Mouse (Mus musculus) frontal cortex, postnatal 14 days (tissue): Measurements from ENCODE around the gene Polr1d.

Source experiments
- DNase-seq, 2 experiments: peaks; one replicate each; pipeline ENCODE4 v3.0.0; 2022; ENCODE audit warnings: low spot score in 2 of 2

Gene Polr1d

DNA sequence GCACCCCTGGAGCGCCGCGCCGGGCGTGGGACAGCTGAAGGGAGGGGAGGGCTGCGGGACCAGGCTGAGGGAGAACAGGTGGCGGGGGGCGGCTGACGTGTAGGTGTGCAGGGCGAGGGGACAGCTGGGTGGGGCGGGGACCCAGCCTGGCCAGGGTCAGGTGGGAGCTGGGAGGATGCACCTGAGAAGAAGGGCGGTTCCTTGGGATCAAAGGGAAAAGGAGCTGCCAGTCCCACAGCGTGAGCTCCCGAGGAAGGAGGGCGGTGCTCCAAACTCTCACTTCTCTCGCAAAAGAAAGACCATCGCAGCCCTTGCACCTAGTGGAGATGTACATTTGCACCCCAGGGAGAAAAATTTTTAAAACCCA lies at the start of gene Polr1d:
Gene Polr1d, plus strand, starts transcription at position 252 of the 367 bp plus-strand sequence.
- no peak for DNase-seq

DNA sequence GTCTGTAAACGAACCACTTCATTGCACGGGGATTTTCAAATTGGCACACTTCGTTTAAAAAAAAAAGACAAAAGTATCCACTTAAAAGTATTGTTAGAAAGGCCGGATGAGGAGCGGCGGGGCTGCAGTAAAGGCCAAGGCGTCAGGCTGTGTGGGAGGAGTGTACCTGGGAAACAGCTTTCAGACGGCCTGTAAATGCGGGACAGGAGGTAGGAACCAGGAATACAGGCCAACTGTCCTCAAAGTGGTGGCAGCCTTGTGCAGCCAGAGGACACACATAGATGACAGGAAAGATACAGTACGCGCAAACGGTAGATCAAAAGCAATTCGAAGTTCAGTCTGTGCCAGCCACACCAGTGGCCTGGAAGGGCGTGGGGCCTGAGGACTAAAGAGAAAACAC lies 45.6 kb upstream of the Polr1d start:
- DNase-seq, result no peak

DNA sequence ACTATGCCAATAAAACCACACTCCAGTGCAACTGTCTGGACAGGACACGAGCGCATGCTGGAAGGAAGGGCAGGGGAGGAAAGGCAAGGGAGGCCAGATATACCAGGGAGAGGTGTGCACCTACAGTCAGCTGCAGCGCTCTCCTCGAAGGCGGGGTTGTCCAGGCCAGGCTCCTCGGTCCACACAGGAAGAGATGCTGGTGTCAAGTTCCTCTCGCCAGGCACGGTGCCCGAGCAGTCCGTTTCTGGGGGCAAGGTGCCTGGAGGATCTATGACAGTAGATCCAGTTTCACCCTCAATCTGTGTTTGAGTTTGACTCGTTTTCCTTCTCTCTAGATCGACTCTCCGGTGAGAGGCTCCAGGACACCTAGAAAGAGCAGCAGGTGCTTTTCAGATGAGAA lies 43.7 kb upstream of the Polr1d start:
- no peak for DNase-seq

DNA sequence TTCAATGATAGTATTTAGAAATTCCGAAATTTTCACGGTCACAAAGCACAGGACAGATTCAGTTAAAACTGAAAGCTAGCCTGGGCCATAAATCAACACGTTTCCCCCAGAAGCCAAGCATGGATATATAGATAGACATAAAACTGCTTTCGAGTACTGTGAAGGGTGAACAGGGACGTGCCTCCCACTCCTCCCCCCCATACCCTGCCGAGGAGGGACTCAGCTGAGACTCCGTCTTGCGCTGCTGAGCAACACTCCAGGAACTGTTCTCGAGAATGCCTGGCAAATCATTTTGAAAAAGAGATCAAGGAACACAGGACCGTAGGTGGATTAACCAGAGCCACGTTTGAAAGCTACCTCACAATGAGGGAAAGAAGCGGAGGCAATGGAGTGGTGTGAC lies 42.6 kb upstream of the Polr1d start:
- DNase-seq, result no peak

DNA sequence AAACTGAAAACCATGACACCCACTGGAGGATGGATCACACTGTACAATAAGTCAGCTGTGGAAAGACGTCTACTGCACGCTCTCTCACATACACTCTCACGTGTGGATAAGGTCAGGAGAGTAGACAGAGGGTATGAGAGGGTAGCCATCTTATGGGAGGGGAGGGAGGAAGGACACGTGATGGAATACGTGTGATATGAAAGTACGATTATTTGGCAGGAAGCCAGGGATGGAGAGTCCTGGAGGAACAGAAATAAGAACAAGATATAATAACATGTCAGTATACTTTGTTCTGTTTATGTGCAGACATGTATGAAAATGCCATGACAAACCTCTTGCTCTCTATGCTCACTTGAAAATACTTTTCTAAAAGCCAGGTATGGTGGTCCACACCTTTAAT lies 41.5 kb upstream of the Polr1d start:
- no peak for DNase-seq

DNA sequence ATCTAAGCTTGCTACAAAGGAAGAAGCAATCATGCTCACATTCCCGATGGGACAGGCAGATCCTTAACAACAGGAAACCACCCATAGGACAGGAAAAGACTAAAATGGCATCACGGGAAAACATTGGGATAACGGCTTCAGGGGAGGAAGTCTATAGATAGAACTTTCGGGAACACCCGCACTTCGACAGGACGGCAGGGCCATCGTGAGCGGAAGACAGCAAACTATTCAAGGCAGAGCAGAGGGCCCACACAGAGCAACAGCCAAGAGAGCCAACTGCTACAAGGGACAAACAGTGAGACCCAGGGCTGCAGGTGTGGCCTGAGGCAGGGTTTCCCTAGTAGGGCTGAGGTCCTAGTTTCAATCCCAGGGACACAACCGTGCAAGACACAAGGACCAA lies 40.8 kb upstream of the Polr1d start:
- no peak for DNase-seq

DNA sequence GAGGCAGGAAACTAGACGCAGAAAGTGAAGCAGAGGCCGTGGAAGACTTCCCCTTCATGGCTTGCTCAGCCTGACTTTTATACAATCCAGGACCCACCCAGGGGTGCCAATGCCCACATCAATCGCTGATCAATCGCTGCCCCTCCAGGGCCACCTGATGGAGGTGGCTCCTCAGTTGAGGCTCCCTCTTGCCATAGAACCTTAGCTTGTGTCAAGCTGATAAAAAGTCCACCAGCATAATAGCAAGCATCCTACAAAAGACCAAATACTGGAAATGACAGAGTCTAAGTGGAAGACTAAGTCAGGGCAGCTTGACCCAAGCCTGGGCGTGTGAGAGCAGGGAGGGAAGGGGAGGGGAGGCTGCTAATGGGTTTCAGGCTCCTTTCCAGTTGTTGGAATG lies 40.2 kb upstream of the Polr1d start:
- DNase-seq, result no peak

DNA sequence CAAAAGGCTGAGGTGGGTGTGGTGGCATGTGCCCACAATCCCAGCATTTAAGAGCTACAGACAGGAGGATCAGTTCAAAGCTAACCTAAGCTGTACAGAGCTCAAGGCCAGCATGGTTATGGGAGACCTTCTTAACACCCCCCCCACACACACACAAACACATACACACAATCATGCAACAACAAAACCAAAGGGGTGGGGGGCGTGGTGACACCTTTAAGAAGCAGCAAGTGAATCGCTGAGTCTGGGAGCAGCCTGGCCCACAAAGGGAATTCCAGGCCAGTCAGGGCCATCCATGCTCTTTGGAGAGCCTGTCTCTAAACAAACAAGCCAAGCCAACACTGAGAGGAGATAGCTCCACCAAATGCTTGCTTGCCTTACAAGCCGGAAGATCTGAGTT lies 39.2 kb upstream of the Polr1d start:
- DNase-seq, result no peak

DNA sequence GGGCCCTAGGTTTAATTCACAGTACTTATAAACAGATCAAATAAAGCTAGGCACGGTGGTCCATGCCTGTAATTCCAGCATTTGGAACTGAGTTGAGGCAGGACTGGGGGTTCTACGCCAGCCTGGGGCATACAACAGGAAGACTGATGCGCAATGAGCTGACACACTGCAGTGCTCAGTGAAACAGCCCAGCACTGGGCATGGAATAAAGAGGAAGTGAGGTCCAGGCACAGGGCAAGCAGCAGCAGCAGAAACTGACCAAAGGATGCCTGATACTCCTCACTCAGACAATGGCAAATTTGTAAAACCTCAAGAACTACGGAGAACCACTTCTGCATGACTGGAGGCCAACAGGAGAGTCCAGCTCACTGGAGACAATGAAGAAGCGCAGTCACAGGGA lies 37.5 kb upstream of the Polr1d start:
- DNase-seq, result no peak

DNA sequence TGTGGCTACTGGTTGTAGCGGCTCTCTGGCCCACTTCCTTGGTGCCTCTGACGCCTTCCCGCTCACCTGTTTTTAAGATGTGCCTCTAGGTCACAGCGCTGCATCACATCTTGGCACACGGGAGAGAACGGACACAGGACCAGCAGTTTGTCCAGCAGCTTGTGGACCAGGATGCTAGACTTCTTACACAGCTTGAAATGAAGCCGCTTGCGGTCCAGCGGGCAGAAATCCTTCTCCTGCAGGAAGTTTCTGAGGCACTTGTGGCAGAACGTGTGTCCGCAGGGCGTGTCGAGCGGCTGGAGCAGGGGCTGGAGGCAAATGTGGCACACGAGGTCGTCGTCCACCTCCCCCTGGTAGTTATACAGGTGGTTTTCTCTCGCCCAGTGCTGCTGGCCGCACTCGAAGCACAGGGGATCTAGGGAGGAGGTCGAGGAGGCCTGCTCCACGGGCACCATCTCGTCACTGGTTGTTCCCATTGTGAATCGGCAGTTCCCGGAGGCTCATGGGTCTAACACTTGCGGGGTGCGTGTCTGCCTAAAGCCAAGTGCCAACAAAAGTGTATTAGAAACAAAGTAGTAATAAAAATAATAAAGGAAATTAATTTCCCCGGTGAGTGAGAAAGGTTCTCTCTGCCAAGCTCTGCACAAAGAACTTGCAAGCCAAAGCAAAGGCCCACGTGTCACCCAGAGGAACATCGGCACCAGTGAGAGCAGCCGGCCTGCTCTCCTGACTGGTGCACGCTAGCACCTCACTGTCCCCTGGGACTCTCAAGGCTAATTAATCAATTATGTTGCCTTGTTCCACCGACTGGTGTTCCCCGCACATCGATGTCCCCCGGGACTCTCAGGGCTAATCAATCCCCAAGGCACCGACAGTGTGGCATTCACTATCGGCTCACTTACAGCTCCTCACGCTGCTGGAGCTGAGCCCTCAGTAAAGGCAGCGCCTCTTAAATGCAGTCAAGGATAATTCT lies 34.6 kb upstream of the Polr1d start:
- no peak for DNase-seq

DNA sequence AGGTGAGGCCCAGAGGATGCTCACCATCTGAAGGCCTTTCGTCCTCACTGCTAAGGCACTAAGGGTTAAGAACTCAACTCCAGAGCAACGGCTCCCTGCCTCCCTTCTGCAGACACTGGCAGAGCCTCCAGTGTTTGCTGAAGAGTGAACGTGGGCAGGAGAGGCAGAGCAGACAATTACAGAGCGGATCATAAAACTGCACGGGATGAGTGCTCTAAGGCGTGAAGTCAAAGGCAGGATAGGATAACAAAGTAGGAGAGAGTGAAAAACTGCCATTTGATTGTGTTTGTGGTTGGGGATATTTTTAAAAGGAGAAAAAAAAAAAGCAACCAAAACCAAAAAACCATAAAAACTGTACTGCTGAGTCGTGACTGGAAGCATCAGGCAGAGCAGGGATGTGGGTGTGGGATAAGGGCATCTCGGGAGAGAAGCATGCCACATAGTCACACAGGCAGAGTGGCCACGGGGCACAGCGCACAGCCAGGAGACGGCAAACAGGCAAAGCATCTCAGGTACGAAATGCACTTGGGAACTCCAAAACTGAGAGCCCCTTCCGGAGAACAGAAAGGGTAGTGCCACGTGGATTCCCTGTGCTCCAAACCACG lies 33.5 kb upstream of the Polr1d start:
- DNase-seq, result no peak

DNA sequence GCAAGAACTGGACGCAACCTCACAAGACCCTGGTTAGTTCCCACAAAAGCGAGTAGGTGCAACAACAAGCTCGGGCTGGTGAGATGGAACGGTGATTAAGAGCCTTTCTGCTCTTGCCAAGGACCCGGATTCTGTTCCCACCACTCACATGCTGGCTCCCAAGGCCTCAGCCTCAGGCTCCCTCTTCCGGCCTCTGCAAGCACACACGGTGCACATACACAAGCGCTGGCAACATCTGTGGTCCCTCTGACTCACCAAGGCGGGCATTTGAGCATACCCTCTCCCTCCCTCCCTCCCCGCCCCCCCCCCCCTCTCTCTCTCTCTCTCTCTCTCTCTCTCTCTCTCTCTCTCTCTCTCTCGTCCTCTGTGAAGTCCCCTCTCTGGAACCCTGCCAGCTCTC lies 31.5 kb upstream of the Polr1d start:
- no peak for DNase-seq

DNA sequence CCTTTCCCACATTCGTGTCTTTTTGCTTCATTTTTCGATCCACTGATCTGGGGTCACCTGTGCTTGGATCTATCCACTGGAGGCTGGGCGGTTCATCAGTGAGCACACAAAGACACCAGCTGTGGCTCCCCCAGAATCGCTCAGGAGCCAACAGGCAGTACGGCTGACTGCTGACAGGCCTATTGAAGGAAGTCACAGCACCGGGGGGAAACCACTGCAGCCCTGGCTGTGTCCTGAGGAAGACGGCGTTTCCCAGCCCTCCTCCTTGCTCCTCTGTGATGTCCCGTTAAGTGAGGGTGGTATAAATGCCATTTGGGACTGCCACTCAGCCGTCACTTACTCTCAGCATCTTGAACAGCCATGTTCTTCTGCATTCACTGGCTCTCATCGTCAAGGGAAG lies 30.9 kb upstream of the Polr1d start:
- no peak for DNase-seq

DNA sequence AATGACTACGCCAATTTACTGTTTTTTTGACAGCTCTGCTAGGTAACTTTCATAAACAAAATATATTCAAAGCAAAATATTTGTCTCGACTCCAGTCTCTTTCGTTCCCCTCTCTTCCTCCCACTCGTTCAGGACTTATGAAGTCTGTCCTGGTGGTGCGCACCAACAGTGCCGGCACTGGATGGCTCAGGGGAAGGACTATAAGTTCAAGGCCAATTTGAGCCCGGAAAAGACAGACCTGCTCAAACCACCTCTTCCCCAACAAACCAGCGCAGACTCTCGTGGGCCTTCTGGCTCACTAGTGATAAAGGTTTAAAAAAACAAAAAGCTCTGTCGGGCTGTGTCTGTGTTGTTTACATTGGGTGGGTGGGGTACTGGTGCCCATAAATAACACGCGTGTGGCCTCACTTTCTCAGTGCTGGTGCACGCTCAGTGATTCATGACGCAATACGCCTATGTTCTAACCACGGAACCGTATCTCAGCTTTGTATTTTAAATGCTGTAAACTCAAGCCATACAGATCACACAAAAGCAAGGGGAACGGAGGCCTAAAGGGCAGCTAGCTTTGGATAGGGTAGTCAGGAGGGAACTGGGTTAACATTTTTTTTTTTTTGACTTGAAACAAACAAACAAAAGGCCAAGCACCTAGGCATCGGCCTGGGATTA lies 27.2 kb upstream of the Polr1d start:
- DNase-seq, result no peak

DNA sequence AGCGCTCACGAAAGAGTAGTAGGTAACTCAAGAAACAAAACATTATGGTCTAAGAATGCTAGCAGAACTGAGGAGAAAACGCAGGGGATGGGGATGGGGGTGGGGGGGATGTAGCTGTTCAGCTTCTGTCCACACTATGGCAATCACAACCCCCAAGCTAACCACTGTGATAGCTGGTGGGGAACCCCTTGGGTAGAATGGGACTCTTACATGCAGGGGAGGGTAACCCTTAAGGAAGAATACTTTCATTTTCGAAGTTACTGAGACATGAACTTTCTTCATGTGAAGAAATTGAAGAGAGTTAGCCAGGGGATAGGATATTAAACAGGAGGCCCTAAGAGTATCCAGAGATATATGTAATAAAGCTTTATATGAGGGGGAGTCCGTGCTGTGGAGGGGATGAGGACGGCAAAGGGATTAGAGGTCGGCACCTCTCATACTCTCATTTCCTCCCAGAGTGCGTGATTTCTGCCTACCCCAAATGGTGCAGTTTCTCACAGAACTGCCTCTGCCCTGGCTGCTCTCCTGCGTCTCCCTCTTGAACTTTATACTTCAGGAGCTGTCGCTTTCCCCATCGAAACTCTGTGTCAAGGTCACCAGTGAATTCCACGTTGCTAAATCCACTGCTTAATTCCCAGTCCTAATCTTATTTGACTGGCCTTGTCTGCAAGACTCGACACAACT lies 25.9 kb upstream of the Polr1d start:
- DNase-seq, result no peak

DNA sequence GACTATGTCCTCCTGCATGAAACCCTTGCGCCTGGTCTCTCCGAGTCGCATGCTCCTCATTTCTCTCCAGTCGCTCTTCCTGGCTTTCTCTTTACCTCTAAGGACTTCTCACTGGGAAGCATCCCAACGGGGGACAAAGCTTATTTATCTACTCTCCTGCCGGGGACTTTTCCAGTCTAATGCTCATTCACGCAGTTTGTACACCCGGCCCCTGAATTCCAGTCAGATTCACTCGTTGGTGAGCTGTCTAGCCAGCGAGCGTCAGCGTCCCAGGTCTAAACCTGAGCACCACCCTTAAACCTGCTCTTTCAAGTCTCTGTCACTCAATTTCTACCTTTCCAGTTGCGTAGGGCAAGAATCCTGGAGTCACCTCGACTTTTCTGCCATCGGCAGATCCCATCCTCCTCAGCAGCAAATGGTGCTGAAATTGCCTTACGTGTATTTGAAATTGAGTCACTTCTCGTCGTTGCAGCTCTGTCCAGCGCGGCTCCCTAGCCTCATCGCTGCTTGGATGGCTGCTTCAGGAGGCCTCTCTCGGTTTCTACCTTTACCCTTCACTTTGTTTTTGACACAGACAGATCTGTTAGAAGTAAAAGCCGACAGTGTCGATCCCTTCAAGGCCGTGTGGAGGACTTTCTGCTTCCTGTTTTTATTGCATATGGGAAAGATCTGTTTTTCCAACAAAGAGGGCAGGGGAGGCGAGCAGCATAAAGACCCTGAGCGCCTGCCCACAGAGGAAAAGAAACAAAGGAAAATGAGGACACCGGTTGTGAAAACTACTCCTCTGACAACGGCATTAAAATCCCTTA lies 25.1 kb upstream of the Polr1d start:
- DNase-seq, result no peak

DNA sequence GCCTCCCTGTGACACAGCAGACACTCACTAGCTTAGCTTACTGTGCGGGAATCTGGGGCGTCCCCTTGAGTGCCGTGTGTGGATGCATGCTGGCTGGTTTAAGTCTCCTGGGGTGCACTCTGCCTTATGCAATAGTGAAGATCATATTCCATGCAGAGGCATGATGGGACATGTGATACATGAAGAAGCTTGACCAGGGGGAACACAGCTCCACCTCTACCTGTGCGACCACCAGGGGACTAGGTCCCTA lies 24.6 kb upstream of the Polr1d start:
- no peak for DNase-seq

DNA sequence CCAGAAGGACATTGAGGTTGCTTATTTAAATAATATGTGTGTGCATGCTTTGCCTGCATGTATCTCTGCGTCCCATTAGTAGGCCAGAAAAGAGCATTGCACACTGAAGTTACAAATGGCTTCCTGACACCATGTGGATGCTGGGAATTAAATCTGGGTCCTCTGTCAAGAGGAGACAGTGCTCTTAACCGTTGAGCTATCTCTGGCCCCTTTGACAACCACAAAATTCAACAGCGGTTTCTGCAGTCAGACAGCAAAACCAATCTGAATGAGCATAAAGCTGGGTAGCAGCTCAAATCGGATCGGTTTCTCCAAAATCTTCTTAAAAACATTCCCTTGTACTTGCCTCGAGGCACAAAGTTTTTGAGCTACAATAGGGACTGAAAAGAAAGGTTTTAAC lies 23.8 kb upstream of the Polr1d start:
- no peak for DNase-seq

DNA sequence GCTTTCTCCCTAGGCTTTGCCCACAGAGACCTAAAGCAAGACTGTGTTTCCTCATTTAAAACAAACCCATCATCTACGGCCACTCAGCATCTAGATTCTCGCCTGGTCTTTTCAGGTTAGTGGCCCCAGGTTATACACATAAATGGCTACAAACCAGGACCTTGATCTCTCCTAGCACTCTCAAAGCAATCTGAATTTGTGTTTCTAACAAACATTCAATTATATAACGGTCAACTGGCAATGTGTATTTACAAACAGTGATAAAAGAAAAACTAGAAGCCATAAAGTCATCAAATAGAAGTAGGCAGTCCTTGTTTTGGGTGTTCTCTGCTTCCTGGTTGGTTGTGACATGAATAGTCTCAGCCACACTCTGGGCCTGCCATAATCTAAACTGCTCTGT lies 23.4 kb upstream of the Polr1d start:
- no peak for DNase-seq

DNA sequence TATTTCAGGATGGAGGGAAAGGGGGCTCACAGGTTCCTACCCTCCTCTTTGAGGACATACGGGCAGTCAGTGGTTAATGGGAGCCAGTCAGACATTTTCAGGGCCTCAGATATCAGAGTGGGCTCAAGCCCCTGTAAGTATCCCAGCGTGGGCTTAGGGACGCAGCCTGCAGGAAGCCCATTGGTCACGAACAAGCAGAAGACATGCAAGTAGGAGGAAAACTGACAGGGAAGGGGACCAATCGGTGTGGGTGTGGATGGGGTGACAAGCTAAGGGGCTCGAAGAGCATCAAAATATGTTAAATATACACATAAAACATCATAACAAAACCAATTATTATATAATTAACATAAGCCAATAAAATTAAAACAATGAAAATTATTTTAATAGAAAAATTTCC lies 22.5 kb upstream of the Polr1d start:
- DNase-seq, result no peak

DNA sequence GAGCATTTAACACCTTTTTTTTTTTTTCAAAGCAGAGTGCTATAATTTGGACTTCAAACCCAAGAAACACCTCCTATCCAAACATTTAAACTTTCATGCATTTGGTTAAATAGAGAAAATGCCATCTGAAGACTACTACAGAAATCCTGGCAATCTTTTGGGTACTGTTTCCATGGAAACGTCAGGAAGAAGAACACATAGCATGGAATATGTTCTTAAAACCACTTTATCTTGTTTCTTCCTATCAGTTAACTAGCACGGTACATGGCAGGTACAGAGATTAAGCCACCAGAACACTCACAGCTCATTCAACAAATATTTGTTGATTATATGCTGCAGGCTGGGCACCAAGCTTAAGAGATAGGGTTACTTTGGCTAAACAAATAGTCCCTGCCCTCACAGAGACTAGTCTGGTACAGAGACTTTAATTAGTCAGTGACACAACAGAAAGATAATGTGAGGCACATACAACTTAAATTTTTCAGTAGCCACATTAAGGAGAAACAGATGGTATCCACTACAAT lies 22.0 kb upstream of the Polr1d start:
- no peak for DNase-seq
